Mouse (Mus musculus) testis, adult 2 months (tissue): ENCODE measurements at regions not wholly inside any gene's neighbourhood (a gene's known extent, or its start where the extent isn't known, plus 50 kb on each side); places are given as distances from the start of the nearest gene placed in this dataset.

Experiments used
- CTCF ChIP-seq: fragments of 200-500 bp; IDR thresholded peaks from 2 replicates; pipeline ENCODE4 v1.5.1; 2012; ENCODE audit warnings: low read depth, mild to moderate bottlenecking, inconsistent platforms, low read length, moderate library complexity; ENCODE audit not compliant: control insufficient read depth, insufficient read depth, insufficient replicate concordance
- POLR2A ChIP-seq: fragments of 200-500 bp; IDR thresholded peaks from 2 replicates; pipeline ENCODE4 v1.6.1; 2012; ENCODE audit warnings: low read depth, mild to moderate bottlenecking, inconsistent platforms, low read length, moderate library complexity; ENCODE audit not compliant: control insufficient read depth

- no peak for TF ChIP-seq POLR2A
- TF ChIP-seq CTCF: no peak
Measured at GRCm38 (mm10) chr16:97681191-97681590, 70.2 kb upstream of the Tmprss2 start.
